In the genomic region with DNA sequence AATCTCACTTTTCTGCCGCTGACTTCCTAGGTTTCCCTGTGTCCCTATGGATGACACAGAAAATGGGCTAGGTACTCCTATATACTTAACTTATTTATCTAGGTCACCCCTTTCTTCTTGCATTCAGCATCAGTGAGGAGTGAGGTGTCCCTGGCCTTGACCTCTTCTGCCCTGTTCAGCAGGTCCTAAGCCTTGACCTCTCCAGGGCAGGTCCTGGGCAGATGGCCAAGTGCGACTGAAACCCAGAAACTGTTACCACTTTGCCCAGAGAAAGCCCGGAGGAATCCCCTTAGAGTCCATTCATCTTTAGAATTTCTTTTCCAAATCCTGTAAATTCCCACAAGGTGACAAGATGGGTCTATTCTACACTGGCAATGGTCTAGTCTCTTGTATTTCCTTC, we compare ENCODE assay signal across 11 mouse cellular contexts.
"Had no signal": no experiment of that assay in that cellular context is flagged by ENCODE, and none has a peak within 500 bp of the region (broad histone marks: within the 10 kb centered on the region; RNA-seq: fewer than 3 reads in every experiment).

No protein-coding gene starts in this region.

- H3K36me3 ChIP-seq: limb, embryonic 12.5 days; midbrain, embryonic 13.5 days; stomach, embryonic 15.5 days had no signal

- H3K4me2 ChIP-seq: limb, embryonic 12.5 days; midbrain, embryonic 13.5 days; stomach, embryonic 15.5 days had no signal

- H3K9me3 ChIP-seq: limb, embryonic 12.5 days; midbrain, embryonic 13.5 days; stomach, embryonic 15.5 days had no signal

- H3K27ac ChIP-seq: layer of hippocampus, adult 2 months; limb, embryonic 12.5 days; liver, embryonic 14.5 days; midbrain, embryonic 13.5 days; stomach, embryonic 15.5 days had no signal

- H3K27me3 ChIP-seq: stomach, embryonic 15.5 days had no signal

- DNase-seq: kidney, adult 18-20 months; liver; lung, adult 2 months; lung, postnatal 36 days; right cerebral cortex, postnatal 14 days had no signal

- ATAC-seq: lung, postnatal 0 days; midbrain, embryonic 13.5 days had no signal

- H3K9ac ChIP-seq: limb, embryonic 12.5 days; liver, embryonic 14.5 days; midbrain, embryonic 13.5 days; stomach, embryonic 15.5 days had no signal

- H3K4me1 ChIP-seq: stomach, embryonic 15.5 days had no signal

- H3K4me3 ChIP-seq: layer of hippocampus, adult 2 months; limb, embryonic 12.5 days; midbrain, embryonic 13.5 days; stomach, embryonic 15.5 days had no signal
